Mouse (Mus musculus) heart, embryonic 11.5 days (tissue): ENCODE data around the gene Slc27a1. TPM values are rescaled to one million over a fixed set of nuclear protein-coding genes. Genes with fewer than 3 reads are reported as not detected.
A peak's percentile ranks its signal among the peaks of the same experiment; 100 is the strongest.

Experiments
- ATAC-seq: fragments of 200-750 bp; cut with Nextera tagmentation; replicated peaks from 2 replicates; pipeline ENCODE4 v1.8.0; 2017; ENCODE audit warnings: moderate library complexity; ENCODE audit not compliant: insufficient number of reproducible peaks, low FRiP score, low TSS enrichment
- H3K27ac ChIP-seq: fragments of 300-500 bp; sonication (generic); 2 replicates; pipeline ENCODE4 v1.5.1; 2014; ENCODE audit warnings: mild to moderate bottlenecking, low read depth, low read length
- H3K27me3 ChIP-seq: fragments of 300-500 bp; sonication (generic); 2 replicates; pipeline ENCODE4 v1.6.1; 2014; ENCODE audit warnings: mild to moderate bottlenecking, low read length, mixed read lengths; ENCODE audit not compliant: control insufficient read depth, insufficient read depth
- H3K36me3 ChIP-seq: fragments of 300-500 bp; sonication (generic); 2 replicates; pipeline ENCODE4 v1.6.1; 2014; ENCODE audit warnings: mild to moderate bottlenecking, low read length, moderate library complexity, mixed read lengths; ENCODE audit not compliant: control insufficient read depth, insufficient read depth
- H3K4me1 ChIP-seq: fragments of 300-500 bp; sonication (generic); 2 replicates; pipeline ENCODE4 v1.6.1; 2014; ENCODE audit warnings: low read length; ENCODE audit not compliant: control insufficient read depth, insufficient read depth
- H3K4me2 ChIP-seq: fragments of 300-500 bp; sonication (generic); 2 replicates; pipeline ENCODE4 v1.6.1; 2014; ENCODE audit warnings: mild to moderate bottlenecking, moderate library complexity
- H3K4me3 ChIP-seq: fragments of 300-500 bp; sonication (generic); 2 replicates; pipeline ENCODE4 v1.5.1; 2014; ENCODE audit warnings: low read depth, low read length
- H3K9ac ChIP-seq: fragments of 300-500 bp; sonication (generic); 2 replicates; pipeline ENCODE4 v1.6.1; 2014; ENCODE audit warnings: mild to moderate bottlenecking, low read depth, low read length, moderate library complexity
- H3K9me3 ChIP-seq: fragments of 300-500 bp; sonication (generic); replicated peaks from 2 replicates; pipeline ENCODE4 v1.6.1; 2016; ENCODE audit warnings: low read length; ENCODE audit not compliant: control insufficient read depth
- WGBS: fragments of 180-500 bp; shearing (Covaris S2); extraction: QIAGEN DNeasy Blood & Tissue Kit; methylation state at CpG from one replicate; pipeline ENCODE4 v1.1.7; 2014; ENCODE audit not compliant: insufficient replicate concordance; 5-methylcytosine and 5-hydroxymethylcytosine counted together
- polyA plus RNA-seq: library from polyadenylated mRNA; unstranded; fragments of >200 nt; fragmentation: Nextera tagmentation; extraction: Ambion mirVana; gene quantifications from 2 replicates; pipeline ENCODE4 v1.2.1, GENCODE M21; 2014

Slc27a1 gene
- polyA plus RNA-seq, 1 experiment from 2014 or later = 10.8 TPM

DNA sequence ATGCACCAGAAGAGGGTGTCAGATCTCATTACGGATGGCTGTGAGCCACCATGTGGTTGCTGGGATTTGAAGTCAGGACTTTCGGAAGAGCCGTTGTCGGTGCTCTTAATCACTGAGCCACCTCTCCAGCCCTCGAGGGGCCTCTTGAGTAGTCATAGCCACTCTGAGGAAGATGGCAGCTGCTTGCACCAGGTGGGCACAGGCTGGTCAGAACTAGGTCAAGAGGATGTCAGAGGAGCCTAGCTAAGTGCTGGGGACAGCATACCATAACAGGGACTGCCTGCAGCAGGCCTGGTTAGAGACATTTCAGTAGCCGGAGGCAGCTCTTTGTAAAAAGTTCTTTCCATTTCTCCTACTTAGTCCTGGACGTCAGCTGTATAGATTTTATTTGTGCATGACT is 17.9 kb upstream of the Slc27a1 start:
- 72% methylated on average over 7 of the region's 7 CpGs for WGBS
- Histone ChIP-seq H3K9me3 (no peaks in the 10 kb centered on the region), H3K4me2 (no peak overlapping the region), H3K4me3 (no peak overlapping the region), H3K9ac (no peak overlapping the region), H3K27ac (no peak overlapping the region), H3K27me3 (peaks cover 4% of the 10 kb centered on the region; the same call in 1 of the 2 replicates), H3K36me3 (peaks cover 8% of the 10 kb centered on the region), H3K4me1 (0 out of 2 replicates have a peak, but pooled peaks cover 5% of the 10 kb centered on the region)
- ATAC-seq = no peak

DNA sequence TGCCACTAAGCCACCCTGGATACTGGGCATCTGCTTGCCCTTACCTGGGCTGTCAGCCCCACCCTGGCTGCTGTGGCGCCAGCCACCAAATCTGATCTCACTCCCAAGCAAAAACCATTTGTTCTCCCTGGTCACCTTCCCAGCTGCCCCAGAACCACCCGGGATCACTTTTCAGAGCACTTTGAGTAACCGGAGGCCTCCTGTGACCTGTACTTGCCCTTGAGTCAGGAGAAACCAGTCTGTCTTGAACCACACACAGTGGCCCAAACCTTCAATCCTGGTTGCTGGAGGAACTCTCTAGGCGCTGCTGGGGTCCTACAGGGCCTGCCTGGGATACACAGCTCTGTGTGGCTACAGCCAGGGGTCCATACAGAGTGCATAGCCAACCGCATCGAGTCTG is 15.9 kb upstream of the Slc27a1 start:
- Histone ChIP-seq H3K4me3 (no peak overlapping the region), H3K4me2 (no peak overlapping the region), H3K36me3 (peaks cover 3% of the 10 kb centered on the region), H3K9ac (no peak overlapping the region), H3K9me3 (no peaks in the 10 kb centered on the region), H3K27ac (no peak overlapping the region), H3K4me1 (0 out of 2 replicates have a peak, but pooled peaks cover 5% of the 10 kb centered on the region), H3K27me3 (peaks cover 18% of the 10 kb centered on the region)
- 51% methylated on average over 6 of the region's 6 CpGs for WGBS
- no peak for ATAC-seq

GRCm38 (mm10) chr8:71554001-71554400 is 14.7 kb upstream of the Slc27a1 start:
- WGBS = 84% methylated on average over 6 of the region's 6 CpGs
- Histone ChIP-seq H3K36me3 (no peaks in the 10 kb centered on the region), H3K9me3 (no peaks in the 10 kb centered on the region), H3K4me3 (no peak overlapping the region), H3K27me3 (peaks cover 31% of the 10 kb centered on the region), H3K4me2 (no peak overlapping the region), H3K9ac (no peak overlapping the region), H3K27ac (no peak overlapping the region), H3K4me1 (peaks cover 12% of the 10 kb centered on the region)
- no peak for ATAC-seq

- WGBS = 82% methylated on average over 2 of the region's 2 CpGs
- Histone ChIP-seq H3K27ac (no peak overlapping the region), H3K9me3 (no peaks in the 10 kb centered on the region), H3K4me1 (peaks cover 13% of the 10 kb centered on the region), H3K4me3 (no peak overlapping the region), H3K36me3 (no peaks in the 10 kb centered on the region), H3K4me2 (no peak overlapping the region; the same call in 1 of the 2 replicates), H3K27me3 (peaks cover 37% of the 10 kb centered on the region), H3K9ac (no peak overlapping the region)
- no peak for ATAC-seq
These were observed 14.0 kb upstream of the Slc27a1 start for GRCm38 (mm10) chr8:71554644-71555043.

DNA sequence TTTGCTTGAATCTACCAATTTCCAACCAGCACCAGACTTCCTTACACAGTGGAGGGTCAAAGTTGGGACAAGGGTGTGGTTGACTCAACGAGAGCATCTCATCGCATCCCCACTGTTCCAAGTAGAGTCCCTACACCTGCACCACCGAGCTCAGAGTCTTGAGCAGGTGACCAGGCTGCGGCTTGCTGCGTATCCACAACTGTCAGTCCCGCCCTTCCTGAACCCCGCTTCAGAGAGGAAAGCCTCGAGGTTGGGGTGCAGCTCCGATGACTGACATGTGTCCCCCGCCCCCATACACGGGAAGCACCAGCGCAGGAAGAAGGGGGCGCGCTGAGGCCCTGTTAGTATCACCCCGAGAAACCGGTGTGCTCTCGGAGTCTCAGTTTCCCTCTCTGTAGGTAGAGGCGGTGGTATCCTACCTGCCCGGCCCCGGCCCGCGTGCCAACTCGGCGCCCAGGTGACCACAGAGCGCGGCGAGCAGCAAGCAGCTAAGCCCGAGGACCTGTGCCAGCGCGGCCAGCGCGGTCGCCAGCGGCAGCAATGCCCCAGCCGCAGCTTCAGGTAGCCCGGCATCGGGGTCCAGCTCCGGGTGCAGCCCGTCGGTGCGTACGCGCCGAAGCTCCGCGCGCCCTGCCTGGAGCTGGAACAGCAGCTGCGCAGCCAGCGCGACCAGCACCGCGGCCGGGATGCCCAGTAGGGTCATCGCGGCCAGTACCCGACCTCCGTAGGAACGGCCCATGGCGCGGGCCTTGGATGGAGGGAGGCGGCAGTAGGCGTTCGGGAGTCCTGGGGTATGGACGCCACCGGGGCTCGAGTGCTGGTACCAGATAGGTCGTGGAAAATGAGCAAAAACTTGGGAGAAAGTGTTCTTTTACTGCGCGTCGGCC is 10.4 kb upstream of the Slc27a1 start, which contains the start of gene Tmem221:
Gene Tmem221 (minus strand): TSS at position 801 of the 887 bp plus-strand sequence.
- no peak for ATAC-seq

DNA sequence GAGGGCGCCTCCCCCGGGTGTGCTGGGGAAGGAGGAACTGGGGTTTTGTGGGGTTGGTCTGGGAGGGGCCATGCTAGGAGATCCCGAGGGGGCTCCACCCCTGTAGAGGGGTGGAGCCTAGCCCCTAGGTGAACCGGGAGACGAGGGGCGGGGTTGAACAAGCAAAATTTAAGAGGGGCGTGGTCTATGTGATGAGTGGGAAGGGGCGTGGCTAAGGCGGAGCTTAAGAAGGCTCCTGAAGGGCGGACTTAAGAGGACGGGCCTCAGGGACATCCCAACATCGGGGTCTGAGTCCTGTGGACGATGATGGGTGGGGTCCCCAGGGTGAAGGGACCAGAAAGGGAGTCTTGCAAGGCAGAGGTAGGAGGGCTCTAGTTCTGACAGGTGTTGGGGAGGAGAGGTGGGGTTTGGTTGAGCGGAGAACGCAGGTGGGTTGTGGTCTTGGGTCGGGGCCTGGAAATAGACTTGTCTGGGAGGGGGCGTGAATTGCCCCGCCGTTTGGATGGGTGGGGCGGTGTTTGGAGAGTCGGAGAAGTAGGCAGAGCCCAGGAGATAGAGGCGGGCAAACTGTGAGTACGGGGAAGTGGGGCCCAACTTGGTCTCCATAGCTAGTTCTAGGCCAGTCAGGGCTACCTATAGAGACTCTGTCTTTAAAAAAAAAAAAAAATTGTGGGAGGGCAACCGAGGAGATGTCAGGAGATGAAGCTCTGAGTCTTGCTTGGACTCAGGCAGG is 9.6 kb upstream of the Slc27a1 start:
- no peak overlapping the region for H3K9ac ChIP-seq
- 0 out of 2 replicates have a peak, but pooled peaks cover 2% of the 10 kb centered on the region for H3K9me3 ChIP-seq
- peaks cover 8% of the 10 kb centered on the region for H3K4me1 ChIP-seq
- H3K27ac ChIP-seq = no peak overlapping the region
- H3K36me3 ChIP-seq = peaks cover 2% of the 10 kb centered on the region; the same call in 1 of the 2 replicates
- H3K4me3 ChIP-seq = peak overlapping the region; percentile 44
- 3% methylated on average over 24 of the region's 24 CpGs for WGBS
- peak overlapping the region; percentile 74 for H3K4me2 ChIP-seq
- H3K27me3 ChIP-seq = peaks cover 66% of the 10 kb centered on the region
- ATAC-seq = peak; percentile 45

More for the DNA sequence above, 10.4 kb upstream of the Slc27a1 start, which contains the start of gene Tmem221:
- H3K36me3 ChIP-seq = no peaks in the 10 kb centered on the region
- H3K4me3 ChIP-seq = peak within 1 kb of the TSS; percentile 44
- no peak within 1 kb of the TSS for H3K27ac ChIP-seq
- H3K4me2 ChIP-seq = peak within 1 kb of the TSS; percentile 74
- peak within 1 kb of the TSS; percentile 56; the same call in 1 of the 2 replicates for H3K9ac ChIP-seq
- H3K4me1 ChIP-seq = peaks cover 8% of the 10 kb centered on the region
- H3K9me3 ChIP-seq = no peaks in the 10 kb centered on the region
- WGBS = 4% methylated on average over 70 of the region's 70 CpGs
- peaks cover 64% of the 10 kb centered on the region for H3K27me3 ChIP-seq

GRCm38 (mm10) chr8:71560071-71560470 is 8.6 kb upstream of the Slc27a1 start:
- no peak overlapping the region for H3K9ac ChIP-seq
- peaks cover 2% of the 10 kb centered on the region; the same call in 1 of the 2 replicates for H3K36me3 ChIP-seq
- peaks cover 66% of the 10 kb centered on the region for H3K27me3 ChIP-seq
- H3K4me1 ChIP-seq = peaks cover 8% of the 10 kb centered on the region
- H3K27ac ChIP-seq = no peak overlapping the region
- 0 out of 2 replicates have a peak, but pooled peaks cover 3% of the 10 kb centered on the region for H3K9me3 ChIP-seq
- no peak overlapping the region for H3K4me3 ChIP-seq
- no peak overlapping the region for H3K4me2 ChIP-seq
- 56% methylated on average over 3 of the region's 3 CpGs for WGBS
- ATAC-seq = no peak

- H3K27ac ChIP-seq = no peak overlapping the region
- no peak for ATAC-seq
- WGBS = 80% methylated on average over 5 of the region's 5 CpGs
- H3K36me3 ChIP-seq = peaks cover 2% of the 10 kb centered on the region; the same call in 1 of the 2 replicates
- 0 out of 2 replicates have a peak, but pooled peaks cover 3% of the 10 kb centered on the region for H3K9me3 ChIP-seq
- H3K4me2 ChIP-seq = no peak overlapping the region
- H3K9ac ChIP-seq = no peak overlapping the region
- H3K27me3 ChIP-seq = peaks cover 62% of the 10 kb centered on the region
- H3K4me1 ChIP-seq = peaks cover 8% of the 10 kb centered on the region
- H3K4me3 ChIP-seq = no peak overlapping the region
These were observed 7.9 kb upstream of the Slc27a1 start for GRCm38 (mm10) chr8:71560765-71561164.
